Mouse (Mus musculus): ENCODE measurements around the gene Aldh3a2.
"Not testable (repeated sequence)": the region's sequence is repeated elsewhere in the genome, so short reads cannot be mapped to it uniquely, and the experiment has no call there.

DNA sequence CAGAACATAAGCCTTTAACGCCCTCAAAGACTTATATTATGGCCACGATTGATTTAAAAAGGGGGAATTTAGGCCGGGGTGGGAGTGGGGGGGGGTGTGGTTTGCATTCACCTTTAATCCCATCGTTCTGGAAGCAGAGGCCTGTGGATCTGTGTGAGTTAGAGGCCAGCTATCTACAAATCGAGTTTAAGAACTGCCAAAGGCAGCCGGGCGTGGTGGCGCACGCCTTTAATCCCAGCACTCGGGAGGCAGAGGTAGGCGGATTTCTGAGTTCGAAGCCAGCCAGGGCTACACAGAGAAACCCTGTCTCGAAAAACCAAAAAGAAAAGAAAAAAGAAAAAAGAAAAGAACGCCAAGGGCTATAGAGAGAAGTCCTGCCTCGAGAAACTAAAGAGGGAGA, 93.8 kb downstream of the Aldh3a2 start:
- not testable (repeated sequence) for TF ChIP-seq POLR2A, CTCF (IDR thresholded peaks at IDR 0.05; ENCODE audit: insufficient read depth, low read depth, low read length)
